Comparison of ENCODE assay signal across 22 mouse cellular contexts in the genomic region with DNA sequence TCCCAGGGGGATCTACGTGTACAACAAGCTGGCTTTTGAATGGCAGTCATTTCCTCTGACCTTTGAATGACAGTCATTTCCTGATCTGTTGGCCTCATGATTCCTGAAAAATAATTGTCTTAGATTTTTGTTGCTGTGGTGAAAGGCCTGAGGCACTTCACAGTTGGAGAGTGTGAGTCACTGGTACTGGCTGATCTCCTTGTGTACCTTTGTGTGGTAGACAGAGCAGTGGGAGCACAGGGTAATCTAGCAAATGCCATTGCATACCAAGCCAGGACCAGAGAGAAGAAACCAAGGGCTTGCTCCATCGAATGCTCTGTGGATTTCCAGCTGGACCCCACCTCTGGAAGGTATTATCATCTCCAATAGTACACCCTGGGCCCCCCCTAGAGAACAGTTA. TPM values are rescaled to one million over a fixed set of nuclear protein-coding genes. Genes with fewer than 3 reads are reported as not detected.
DNase-seq lines count a peak whose midpoint lies in the region; ATAC-seq and TF ChIP-seq lines count a peak whose summit lies in the region.
"Had no signal": no experiment of that assay in that cellular context is flagged by ENCODE, and none has a peak within 500 bp of the region (broad histone marks: within the 10 kb centered on the region; RNA-seq: fewer than 3 reads in every experiment).

No protein-coding gene starts in this region.

- H3K4me2 ChIP-seq in lung, postnatal 0 days (replicated peaks; ENCODE audit: low read depth, low read length): no peak overlapping the region
- H3K4me2 ChIP-seq in hindbrain, embryonic 13.5 days: no peak overlapping the region
- H3K4me2 ChIP-seq: embryonic facial prominence, embryonic 13.5 days; limb, embryonic 15.5 days; midbrain, embryonic 15.5 days had no signal

- no peaks in the 10 kb centered on the region for H3K4me1 ChIP-seq in heart, embryonic 10.5 days
- H3K4me1 ChIP-seq in lung, postnatal 0 days (ENCODE audit: insufficient read depth, low read depth, low read length): no peaks in the 10 kb centered on the region
- H3K4me1 ChIP-seq in lung, adult 2 months (ENCODE audit: control insufficient read depth, insufficient read depth, low read length): peaks cover 4% of the 10 kb centered on the region
- H3K4me1 ChIP-seq in hindbrain, embryonic 13.5 days (replicated peaks): no peaks in the 10 kb centered on the region
- H3K4me1 ChIP-seq: embryonic facial prominence, embryonic 13.5 days; midbrain, embryonic 15.5 days had no signal

- no peaks in the 10 kb centered on the region for H3K36me3 ChIP-seq in heart, embryonic 10.5 days
- H3K36me3 ChIP-seq in lung, postnatal 0 days (ENCODE audit: insufficient read depth, low read length): no peaks in the 10 kb centered on the region
- no peaks in the 10 kb centered on the region for H3K36me3 ChIP-seq in hindbrain, embryonic 13.5 days
- H3K36me3 ChIP-seq: embryonic facial prominence, embryonic 13.5 days; limb, embryonic 15.5 days; midbrain, embryonic 15.5 days had no signal

- H3K9ac ChIP-seq in lung, postnatal 0 days (replicated peaks; ENCODE audit: low read depth): no peak overlapping the region
- H3K9ac ChIP-seq in hindbrain, embryonic 13.5 days: no peak overlapping the region
- H3K9ac ChIP-seq: embryonic facial prominence, embryonic 13.5 days; limb, embryonic 15.5 days; midbrain, embryonic 15.5 days had no signal

- no peak for TF ChIP-seq POLR2A in lung, adult 2 months (IDR thresholded peaks at IDR 0.05; ENCODE audit: borderline replicate concordance, extremely low read depth, low read depth, low read length)

- H3K27ac ChIP-seq in heart, embryonic 10.5 days: no peak overlapping the region
- H3K27ac ChIP-seq in lung, postnatal 0 days (ENCODE audit: low read length): no peak overlapping the region
- no peak overlapping the region for H3K27ac ChIP-seq in hindbrain, embryonic 13.5 days
- H3K27ac ChIP-seq: embryonic facial prominence, embryonic 13.5 days; limb, embryonic 15.5 days; midbrain, embryonic 15.5 days had no signal

- POLR2A ChIA-PET in Patski (lab: Charles Lee): no interaction called here

- no peaks in the 10 kb centered on the region for H3K27me3 ChIP-seq in heart, embryonic 10.5 days (ENCODE audit: insufficient read depth, poor library complexity, severe bottlenecking)
- no peaks in the 10 kb centered on the region for H3K27me3 ChIP-seq in lung, postnatal 0 days (replicated peaks; ENCODE audit: insufficient read depth, low read length)
- no peaks in the 10 kb centered on the region for H3K27me3 ChIP-seq in Patski
- H3K27me3 ChIP-seq in hindbrain, embryonic 13.5 days: no peaks in the 10 kb centered on the region
- H3K27me3 ChIP-seq: embryonic facial prominence, embryonic 13.5 days; limb, embryonic 15.5 days; midbrain, embryonic 15.5 days had no signal

- ATAC-seq in lung, postnatal 0 days: peak; percentile 60
- ATAC-seq in Patski: peak; percentile 62
- ATAC-seq in hindbrain, embryonic 13.5 days (ENCODE audit: low FRiP score): no peak
- ATAC-seq: midbrain, embryonic 15.5 days had no signal

- TF ChIP-seq CTCF in lung, postnatal 0 days (IDR thresholded peaks at IDR 0.05): no peak
- TF ChIP-seq CTCF in lung, adult 2 months (IDR thresholded peaks at IDR 0.05; ENCODE audit: insufficient read depth, low read length): no peak
- TF ChIP-seq CTCF in Patski (IDR thresholded peaks at IDR 0.05): no peak

- H3K4me3 ChIP-seq in heart, embryonic 10.5 days: no peak overlapping the region
- H3K4me3 ChIP-seq in lung, postnatal 0 days (ENCODE audit: low read depth, low read length): no peak overlapping the region
- no peak overlapping the region for H3K4me3 ChIP-seq in lung, adult 2 months (replicated peaks; ENCODE audit: extremely low read depth, low read depth, low read length)
- H3K4me3 ChIP-seq in hindbrain, embryonic 13.5 days: no peak overlapping the region
- H3K4me3 ChIP-seq: embryonic facial prominence, embryonic 13.5 days; limb, embryonic 15.5 days; midbrain, embryonic 15.5 days had no signal

- WGBS in heart, embryonic 10.5 days: 59% methylated on average over 2 of the region's 2 CpGs
- WGBS in lung, postnatal 0 days: 48% methylated on average over 2 of the region's 2 CpGs
- WGBS in lung, adult 2 months: 33% methylated on average over 2 of the region's 2 CpGs
- 64% methylated on average over 2 of the region's 2 CpGs for WGBS in hindbrain, embryonic 13.5 days

- peak; percentile 39; the same call in 1 of the 2 replicates for TF ChIP-seq EP300 in lung, postnatal 0 days (IDR thresholded peaks at IDR 0.05)

- in situ Hi-C loops in Patski (cut with MboI; ENCODE audit: low pct_unique_long_range_greater_than_20kb): no loop called here

- DNase-seq in heart, adult 11 months: peak; percentile 96
- no peak for DNase-seq in heart, embryonic 10.5 days (ENCODE audit: low spot score)
- DNase-seq in lung, postnatal 0 days (ENCODE audit: low spot score): peak; percentile 29
- DNase-seq in lung, adult 2 months: no peak
- peak; percentile 33 for DNase-seq in Patski (ENCODE audit: low read depth, low spot score)
- DNase-seq in forelimb bud, embryonic 11.5 days (ENCODE audit: low read depth, low spot score): peak; percentile 6
- DNase-seq in kidney, postnatal 10 days: no peak
- DNase-seq: adrenal gland, postnatal 36 days; B cell, adult 2 months; cerebellum, postnatal 14 days; gastrocnemius, postnatal 25 days; heart, postnatal 14 days; kidney, adult 9 months; kidney, postnatal 4 days; thymus, postnatal 36 days had no signal

- H3K9me3 ChIP-seq in heart, embryonic 10.5 days: no peaks in the 10 kb centered on the region
- no peaks in the 10 kb centered on the region for H3K9me3 ChIP-seq in lung, postnatal 0 days (ENCODE audit: low read length)
- no peaks in the 10 kb centered on the region for H3K9me3 ChIP-seq in hindbrain, embryonic 13.5 days
- H3K9me3 ChIP-seq: embryonic facial prominence, embryonic 13.5 days; limb, embryonic 15.5 days; midbrain, embryonic 15.5 days had no signal

- CTCF ChIA-PET in Patski (lab: Charles Lee): interaction anchor here (0.8 to 1.0 kb wide), 2 partner anchors 11 to 57 kb away, joined by 3 read pairs; no protein-coding TSS in a partner anchor

RNA-seq across cellular contexts. Expression of a gene that starts 15.8 kb away (rescaled TPM):
- polyA plus RNA-seq in heart, embryonic 10.5 days (2016; fragmentation: Nextera tagmentation; extraction: Ambion mirVana): not detected in 2 replicates
- polyA plus RNA-seq in lung, postnatal 0 days (2015; fragmentation: Nextera tagmentation; extraction: Ambion mirVana): 0.08 and 0.16 TPM in 2 replicates
- polyA plus RNA-seq in lung, adult 2 months (2012; rRNA removed): 0.33 and 0.37 TPM in 2 replicates
- polyA plus RNA-seq in Patski (2021): not detected
- polyA plus RNA-seq in hindbrain, embryonic 13.5 days (2015; fragmentation: Nextera tagmentation; extraction: Ambion mirVana): not detected in 2 replicates
- polyA plus RNA-seq: forebrain, embryonic 11.5 days; liver, embryonic 16.5 days; midbrain, embryonic 15.5 days had no signal

RNA-seq across cellular contexts. Expression of a gene that starts 31.2 kb away (rescaled TPM):
- polyA plus RNA-seq in heart, embryonic 10.5 days (2016; fragmentation: Nextera tagmentation; extraction: Ambion mirVana): not detected in 2 replicates
- 0.60 and 1.2 TPM in 2 replicates for polyA plus RNA-seq in lung, postnatal 0 days (2015; fragmentation: Nextera tagmentation; extraction: Ambion mirVana)
- polyA plus RNA-seq in lung, adult 2 months (2012; rRNA removed): 10.1 and 10.8 TPM in 2 replicates
- polyA plus RNA-seq in Patski (2021): not detected
- not detected in 2 replicates for polyA plus RNA-seq in hindbrain, embryonic 13.5 days (2015; fragmentation: Nextera tagmentation; extraction: Ambion mirVana)
- polyA plus RNA-seq: embryonic facial prominence, embryonic 13.5 days; forebrain, embryonic 11.5 days; frontal cortex, adult 2 months; limb, embryonic 15.5 days; liver, embryonic 16.5 days; midbrain, embryonic 15.5 days had no signal

RNA-seq across cellular contexts. Expression of a gene that starts 54.6 kb away (rescaled TPM):
- 0.10 TPM in 1 of 2 replicates, not detected in the other for polyA plus RNA-seq in heart, embryonic 10.5 days (2016; fragmentation: Nextera tagmentation; extraction: Ambion mirVana)
- 266 and 286 TPM in 2 replicates for polyA plus RNA-seq in lung, postnatal 0 days (2015; fragmentation: Nextera tagmentation; extraction: Ambion mirVana)
- 147 and 240 TPM in 2 replicates for polyA plus RNA-seq in lung, adult 2 months (2012; rRNA removed)
- 0.42 TPM for polyA plus RNA-seq in Patski (2021)
- 0.40 and 0.42 TPM in 2 replicates for polyA plus RNA-seq in hindbrain, embryonic 13.5 days (2015; fragmentation: Nextera tagmentation; extraction: Ambion mirVana)
- polyA plus RNA-seq: midbrain, embryonic 15.5 days had no signal

Comparison
In these comparisons a context has a peak if more than half of its experiments do, and no peak if none do; other contexts are left out.
1. DNase-seq: peak in heart, adult 11 months (single experiment), lung, postnatal 0 days (single experiment), Patski (single experiment) and forelimb bud, embryonic 11.5 days (single experiment); none in heart, embryonic 10.5 days (single experiment), lung, adult 2 months (single experiment) and kidney, postnatal 10 days (single experiment).
2. RNA of a gene that starts 54.6 kb away (polyA plus RNA-seq): 266 to 286 TPM in lung, postnatal 0 days and 147 to 240 TPM in lung, adult 2 months; 0.42 TPM in Patski (single experiment), 0.40 to 0.42 TPM in hindbrain, embryonic 13.5 days and 0.10 TPM in heart, embryonic 10.5 days; every median in the first group is over 100 times any median in the second.